Mouse (Mus musculus): ENCODE data around the gene 1700042G07Rik. TPM values are rescaled to one million over a fixed set of nuclear protein-coding genes. Genes with fewer than 3 reads are reported as not detected.

The 1700042G07Rik gene
- polyA plus RNA-seq (2014; fragmentation: Illumina TruSeq; extraction: RNeasy Lipid Tissue Mini Kit (QIAGEN cat#74804); ENCODE audit: low replicate concordance): not detected

DNA sequence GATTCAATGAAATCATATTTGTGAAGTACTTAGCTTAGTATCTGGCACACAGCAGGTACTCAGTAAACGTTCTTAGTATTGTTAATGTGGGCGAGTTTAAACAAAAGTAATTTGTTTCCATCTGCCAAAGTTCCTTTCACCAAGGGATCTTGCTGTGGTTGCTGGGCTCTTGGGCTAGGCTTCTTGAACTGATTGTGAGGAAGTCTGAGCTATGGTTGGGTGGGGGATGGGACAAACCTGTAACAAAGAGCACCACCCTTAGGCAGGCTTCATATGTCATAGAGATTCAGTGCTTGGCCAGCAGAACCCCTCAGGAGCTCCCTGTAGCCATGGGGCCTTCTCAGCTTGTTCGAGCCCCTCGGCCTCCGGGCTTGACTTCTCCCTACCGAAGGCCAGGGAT lies at the start of gene 1700042G07Rik, which contains the start of gene Gm49337:
TSS of gene 1700042G07Rik (plus strand) at position 301 of the 400 bp plus-strand sequence.
TSS of gene Gm49337 (plus strand) at position 313 of the 400 bp plus-strand sequence.

DNA sequence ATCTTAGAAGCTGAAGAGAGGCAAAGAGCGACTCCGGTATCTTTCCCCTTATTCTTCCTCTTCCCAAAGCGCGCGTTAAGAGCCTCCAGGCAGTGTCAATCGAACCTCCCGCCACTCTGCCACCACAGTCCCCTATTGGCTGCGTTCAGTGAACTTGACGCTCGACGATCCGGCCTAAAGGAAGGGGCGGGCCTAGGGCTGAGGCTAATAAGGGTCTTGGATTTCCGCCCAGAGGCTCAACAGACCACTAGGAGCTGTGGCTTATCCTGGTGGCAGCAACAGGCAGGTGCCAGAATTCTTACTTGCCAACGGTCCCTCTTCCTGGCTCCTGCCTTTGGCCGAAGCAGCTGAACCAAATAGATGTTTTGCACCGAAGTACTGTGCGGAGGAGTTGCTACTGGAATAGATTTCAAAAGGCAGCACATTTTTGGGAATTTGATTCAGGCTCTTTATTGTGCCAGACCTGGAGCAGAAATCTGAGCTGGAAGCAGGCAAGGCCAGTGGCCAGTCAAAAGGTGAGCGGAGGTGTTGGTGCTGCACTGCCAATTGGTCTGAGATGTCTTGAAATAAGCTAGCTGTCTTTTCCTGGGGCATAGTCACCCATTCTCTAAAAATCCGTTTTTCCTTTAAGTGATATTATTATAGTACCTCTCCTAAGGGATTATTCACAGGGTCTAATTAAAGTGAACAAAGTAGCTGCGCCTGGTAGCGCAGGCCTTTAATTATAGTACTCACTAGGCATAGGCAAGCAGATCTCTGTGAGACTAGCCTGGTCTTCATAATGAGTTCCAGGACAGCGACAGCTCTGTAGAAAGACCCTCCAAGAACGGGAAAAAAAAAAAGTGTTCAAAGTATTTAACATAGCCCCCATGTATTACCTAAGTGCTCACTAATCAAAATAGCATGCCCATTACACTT lies 49.3 kb upstream of the 1700042G07Rik start, which contains the start of the genes Rad54l and Pomgnt1:
TSS of gene Rad54l (minus strand) at position 89 of the 918 bp plus-strand sequence.
TSS of gene Pomgnt1 (plus strand) at position 239 of the 918 bp plus-strand sequence.

DNA sequence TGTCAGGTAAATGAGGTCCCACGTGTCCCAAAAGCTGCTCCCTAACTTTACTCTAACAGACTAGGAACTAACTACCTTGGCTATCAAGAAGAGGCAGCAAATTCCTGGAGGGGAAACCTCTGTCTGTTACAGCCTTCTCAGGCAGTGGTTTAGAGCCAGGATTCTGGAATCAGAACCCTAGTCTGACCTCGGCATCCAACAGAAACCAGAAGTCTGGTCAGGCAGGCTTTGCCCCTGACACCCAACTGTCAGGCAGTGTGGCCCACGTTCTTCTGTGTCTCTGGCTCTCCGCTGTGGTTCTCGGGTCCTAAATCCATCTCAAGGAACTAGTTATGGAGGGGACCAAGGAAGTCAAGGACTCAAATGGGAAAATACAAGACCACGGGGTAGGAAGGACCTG lies 21.9 kb upstream of the 1700042G07Rik start, which contains the start of gene Lurap1:
TSS of gene Lurap1 (minus strand) at position 101 of the 400 bp plus-strand sequence.

DNA sequence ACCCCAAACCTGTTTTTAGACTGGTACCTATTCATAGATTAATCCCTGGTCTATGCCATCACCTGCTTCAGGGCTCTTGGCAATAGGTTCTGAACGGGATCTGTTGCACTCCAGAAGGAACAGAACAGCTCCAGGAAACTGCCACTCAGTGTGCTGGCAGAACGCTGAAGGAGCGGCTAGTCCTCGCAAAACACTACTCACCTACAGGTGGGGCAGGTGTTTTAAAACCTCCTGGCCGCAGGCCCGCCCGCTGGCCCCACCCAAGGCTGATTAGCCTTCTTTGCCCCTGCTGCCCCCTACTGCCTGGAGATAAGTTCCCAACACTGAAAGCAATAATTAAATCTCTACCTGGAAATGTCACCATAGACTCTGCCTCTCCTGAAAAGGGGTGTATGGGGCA lies 5.8 kb upstream of the 1700042G07Rik start, which contains the start of gene Tspan1:
TSS of gene Tspan1 (minus strand) at position 198 of the 400 bp plus-strand sequence.

DNA sequence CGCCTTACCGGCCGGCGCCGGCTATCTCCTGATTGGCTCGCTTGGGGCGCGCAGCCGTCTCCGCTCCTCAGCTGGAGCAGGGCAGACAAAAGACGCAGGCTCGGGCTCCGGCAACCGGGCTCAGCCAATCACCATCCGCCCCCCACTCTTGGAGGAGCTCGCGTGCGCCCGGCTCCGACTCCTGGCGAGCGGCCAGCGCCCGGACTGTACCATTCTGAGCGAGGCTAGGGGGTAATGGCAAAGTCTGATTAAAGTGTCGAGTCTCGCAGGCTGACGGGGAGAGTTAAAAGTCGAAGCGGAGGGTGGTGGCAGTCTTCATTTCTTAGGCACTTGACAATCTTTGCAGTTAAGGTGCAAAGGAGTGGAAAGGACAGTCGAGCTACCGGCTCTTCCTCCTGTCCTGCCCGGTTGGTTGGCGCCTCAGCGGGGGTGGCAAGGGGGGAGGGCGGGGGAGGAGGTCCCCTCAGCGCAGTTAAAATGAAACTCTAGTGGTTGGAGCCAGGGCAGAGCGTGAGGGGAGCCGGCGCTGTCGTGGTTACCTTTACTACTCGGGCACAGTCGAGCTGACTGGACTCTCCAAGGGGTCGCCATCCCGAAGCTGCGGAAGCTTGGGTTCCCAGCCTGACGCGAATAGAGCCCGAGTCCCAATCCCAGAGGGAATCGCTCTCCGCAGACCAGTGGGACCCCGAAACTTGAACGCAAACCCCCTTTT lies 48.1 kb downstream of the 1700042G07Rik start, which contains the start of gene Pik3r3:
TSS of gene Pik3r3 (plus strand) at position 479 of the 712 bp plus-strand sequence.

Other genes with a start within 250 kb of the 1700042G07Rik start
- not detected for gene Dmbx1, start 233.4 kb upstream of the 1700042G07Rik start, polyA plus RNA-seq (2014; fragmentation: Illumina TruSeq; extraction: RNeasy Lipid Tissue Mini Kit (QIAGEN cat#74804); ENCODE audit: low replicate concordance)
- 27.4 TPM for gene Faah, start 155.4 kb upstream of the 1700042G07Rik start, polyA plus RNA-seq (2014; fragmentation: Illumina TruSeq; extraction: RNeasy Lipid Tissue Mini Kit (QIAGEN cat#74804); ENCODE audit: low replicate concordance)
- gene Nsun4, start 119.5 kb upstream of the 1700042G07Rik start, polyA plus RNA-seq (2014; fragmentation: Illumina TruSeq; extraction: RNeasy Lipid Tissue Mini Kit (QIAGEN cat#74804); ENCODE audit: low replicate concordance): 10.1 TPM
- gene Uqcrh, start 98.3 kb upstream of the 1700042G07Rik start, polyA plus RNA-seq (2014; fragmentation: Illumina TruSeq; extraction: RNeasy Lipid Tissue Mini Kit (QIAGEN cat#74804); ENCODE audit: low replicate concordance): 172 TPM
- 2.3 TPM for gene Lrrc41, start 98.1 kb upstream of the 1700042G07Rik start, polyA plus RNA-seq (2014; fragmentation: Illumina TruSeq; extraction: RNeasy Lipid Tissue Mini Kit (QIAGEN cat#74804); ENCODE audit: low replicate concordance)
- gene Rad54l, start 49.7 kb upstream of the 1700042G07Rik start, polyA plus RNA-seq (2014; fragmentation: Illumina TruSeq; extraction: RNeasy Lipid Tissue Mini Kit (QIAGEN cat#74804); ENCODE audit: low replicate concordance): 3.6 TPM
- 3.3 TPM for gene Pomgnt1, start 49.5 kb upstream of the 1700042G07Rik start, polyA plus RNA-seq (2014; fragmentation: Illumina TruSeq; extraction: RNeasy Lipid Tissue Mini Kit (QIAGEN cat#74804); ENCODE audit: low replicate concordance)
- 0.52 TPM for gene Lurap1, start 22.0 kb upstream of the 1700042G07Rik start, polyA plus RNA-seq (2014; fragmentation: Illumina TruSeq; extraction: RNeasy Lipid Tissue Mini Kit (QIAGEN cat#74804); ENCODE audit: low replicate concordance)
- gene Tspan1, start 5.8 kb upstream of the 1700042G07Rik start, polyA plus RNA-seq (2014; fragmentation: Illumina TruSeq; extraction: RNeasy Lipid Tissue Mini Kit (QIAGEN cat#74804); ENCODE audit: low replicate concordance): 24.7 TPM
- gene Gm49337, start within 50 bp of the 1700042G07Rik start, polyA plus RNA-seq (2014; fragmentation: Illumina TruSeq; extraction: RNeasy Lipid Tissue Mini Kit (QIAGEN cat#74804); ENCODE audit: low replicate concordance): 1.1 TPM
- gene Pik3r3, start 48.2 kb downstream of the 1700042G07Rik start, polyA plus RNA-seq (2014; fragmentation: Illumina TruSeq; extraction: RNeasy Lipid Tissue Mini Kit (QIAGEN cat#74804); ENCODE audit: low replicate concordance): 9.5 TPM